Mouse (Mus musculus): ENCODE data around the gene Fgfr2.

The Fgfr2 gene

GRCm38 (mm10) chr7:132181586-132182198 lies 941.5 kb downstream of the Fgfr2 start:
- no peak for DNase-seq (ENCODE audit: low read depth, low spot score)

DNA sequence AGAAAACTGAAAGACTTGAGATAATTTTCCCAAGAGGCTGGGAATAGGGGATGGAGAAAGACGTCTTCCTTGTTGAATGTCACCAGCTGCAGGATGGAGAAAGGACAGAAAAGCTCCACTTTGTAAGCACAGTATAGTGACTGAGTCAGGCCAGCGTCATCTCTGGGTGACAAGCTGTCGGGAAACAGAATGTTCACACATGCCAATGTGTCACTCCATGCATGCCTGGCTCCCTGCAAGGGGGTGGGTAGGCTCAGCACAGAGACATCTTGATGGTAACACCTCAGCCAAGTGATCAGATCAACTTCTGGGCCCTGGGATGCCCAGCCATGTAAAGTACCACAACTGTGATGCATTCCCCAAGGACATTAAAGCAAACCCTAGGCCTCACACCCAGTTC lies 942.1 kb downstream of the Fgfr2 start:
- DNase-seq (ENCODE audit: low read depth, low spot score) = no peak

DNA sequence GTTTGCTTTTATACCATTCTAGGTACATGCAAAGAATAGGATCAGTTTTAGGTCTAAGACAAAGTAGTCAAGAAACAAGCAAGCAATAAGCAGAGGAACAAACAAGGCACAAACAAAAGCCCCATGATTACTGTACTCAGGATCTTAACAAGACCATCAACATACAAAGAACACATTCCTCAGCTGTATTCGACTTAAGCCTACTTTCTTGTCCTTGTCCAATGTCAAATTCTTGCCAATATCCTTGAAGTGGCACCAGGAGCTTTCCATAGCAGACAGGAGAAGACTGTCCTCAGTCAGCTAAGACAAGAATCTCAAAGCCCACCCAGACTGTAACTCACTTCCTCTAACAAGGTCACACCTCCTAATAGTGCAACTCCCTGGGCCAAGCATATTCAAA lies 944.1 kb downstream of the Fgfr2 start:
- DNase-seq (ENCODE audit: low read depth, low spot score) = no peak

GRCm38 (mm10) chr7:132174787-132175186 lies 948.4 kb downstream of the Fgfr2 start:
- no peak for DNase-seq (ENCODE audit: low read depth, low spot score)

GRCm38 (mm10) chr7:132174296-132174695 lies 948.9 kb downstream of the Fgfr2 start:
- DNase-seq (ENCODE audit: low read depth, low spot score) = no peak

GRCm38 (mm10) chr7:132172220-132172619 lies 950.9 kb downstream of the Fgfr2 start:
- no peak for DNase-seq (ENCODE audit: low read depth, low spot score)

DNA sequence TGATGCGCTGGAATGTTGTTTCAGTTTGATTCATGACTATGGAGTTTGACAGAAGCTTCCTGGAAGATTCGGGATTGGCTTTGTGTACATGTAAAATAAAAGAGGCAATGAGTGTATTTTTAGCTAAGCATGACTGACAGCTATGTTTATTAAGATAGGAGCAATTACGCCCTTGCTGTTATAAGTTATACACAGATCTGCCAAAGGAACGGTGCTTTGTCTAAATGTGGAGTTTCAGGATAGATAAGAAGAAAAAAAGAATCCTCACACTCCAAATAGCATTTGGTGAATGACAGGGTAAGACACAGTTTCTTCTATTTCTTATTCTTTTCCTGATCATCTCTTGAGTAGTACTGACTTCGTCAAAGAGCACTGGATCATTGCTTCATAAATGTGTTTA lies 951.4 kb downstream of the Fgfr2 start:
- DNase-seq (ENCODE audit: low read depth, low spot score) = no peak

DNA sequence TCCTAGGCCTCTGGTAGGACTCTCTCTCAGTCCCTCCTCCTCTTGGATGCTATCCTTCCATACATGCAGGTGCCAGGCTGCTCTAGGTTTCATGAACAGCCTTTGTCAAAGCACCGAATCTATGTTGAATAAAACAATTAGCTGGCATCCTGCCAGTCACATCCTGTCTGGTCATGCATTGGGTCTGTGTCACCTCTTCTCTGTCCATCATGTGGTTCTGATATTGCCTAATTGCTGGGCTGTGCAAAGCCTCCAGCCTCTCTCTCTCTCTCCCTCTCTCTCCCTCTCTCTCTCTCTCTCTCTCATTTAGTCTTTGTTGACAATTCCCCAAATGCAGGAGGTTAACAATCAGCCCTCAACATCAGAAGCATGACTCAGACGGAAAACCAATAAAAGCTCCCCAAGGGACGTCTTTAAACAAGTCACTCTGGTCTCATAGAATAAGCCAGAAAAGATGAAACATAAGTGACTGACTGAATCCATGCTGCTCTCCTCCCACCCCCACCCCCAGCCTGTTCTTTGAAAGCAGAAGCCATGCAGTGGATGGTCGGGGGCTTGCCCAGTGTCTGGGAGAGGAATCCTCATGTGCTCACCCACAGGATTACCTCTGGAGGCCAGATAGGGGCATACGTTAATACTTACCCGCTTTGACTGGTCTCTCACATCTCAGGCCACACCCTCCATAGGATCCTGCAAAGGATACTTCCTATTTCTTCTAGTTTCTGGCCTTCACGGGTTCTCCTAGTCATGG lies 953.6 kb downstream of the Fgfr2 start:
- no peak for DNase-seq (ENCODE audit: low read depth, low spot score)

- DNase-seq (ENCODE audit: low read depth, low spot score) = no peak
Measured at GRCm38 (mm10) chr7:132167239-132167638, 955.9 kb downstream of the Fgfr2 start.

- no peak for DNase-seq (ENCODE audit: low read depth, low spot score)
Measured at GRCm38 (mm10) chr7:132162254-132162653, 960.9 kb downstream of the Fgfr2 start.

DNA sequence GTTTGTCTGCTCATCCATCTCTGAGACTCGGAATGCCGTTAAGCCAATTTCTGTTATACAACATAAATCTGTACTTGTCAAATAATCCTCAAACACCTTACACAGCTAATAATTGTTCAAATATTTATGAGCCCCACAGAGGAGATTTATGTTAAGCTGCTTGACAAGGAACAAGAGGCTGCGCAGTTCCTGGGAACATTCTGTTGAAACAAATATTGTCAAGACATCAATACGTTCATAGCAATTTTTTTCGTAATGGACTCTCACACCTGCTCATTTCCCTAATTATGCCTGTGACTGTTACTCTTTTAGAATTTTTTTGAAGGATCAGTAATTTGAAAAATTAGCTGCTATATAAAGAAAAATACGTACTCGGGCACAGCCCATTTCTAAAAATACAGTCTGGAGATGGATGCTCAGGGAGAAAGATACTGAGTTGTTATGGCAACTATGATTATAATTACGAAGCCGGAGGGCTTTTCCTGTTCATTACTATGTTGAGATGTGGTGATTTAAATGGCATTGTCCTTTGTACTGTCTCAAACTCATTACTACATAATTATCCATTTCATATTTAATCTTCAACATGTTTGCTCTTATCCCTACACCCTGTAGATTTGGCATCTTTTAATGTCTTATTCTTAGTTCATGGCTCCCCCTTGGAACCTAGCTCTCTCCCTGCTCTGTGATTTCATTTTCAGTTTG lies 964.7 kb downstream of the Fgfr2 start:
- no peak for DNase-seq (ENCODE audit: low read depth, low spot score)

GRCm38 (mm10) chr7:132154368-132154961 lies 968.7 kb downstream of the Fgfr2 start, which contains the start of gene Cpxm2:
Gene Cpxm2, minus strand, starts transcription at chr7:132154739.
- no peak for DNase-seq (ENCODE audit: low read depth, low spot score)

DNA sequence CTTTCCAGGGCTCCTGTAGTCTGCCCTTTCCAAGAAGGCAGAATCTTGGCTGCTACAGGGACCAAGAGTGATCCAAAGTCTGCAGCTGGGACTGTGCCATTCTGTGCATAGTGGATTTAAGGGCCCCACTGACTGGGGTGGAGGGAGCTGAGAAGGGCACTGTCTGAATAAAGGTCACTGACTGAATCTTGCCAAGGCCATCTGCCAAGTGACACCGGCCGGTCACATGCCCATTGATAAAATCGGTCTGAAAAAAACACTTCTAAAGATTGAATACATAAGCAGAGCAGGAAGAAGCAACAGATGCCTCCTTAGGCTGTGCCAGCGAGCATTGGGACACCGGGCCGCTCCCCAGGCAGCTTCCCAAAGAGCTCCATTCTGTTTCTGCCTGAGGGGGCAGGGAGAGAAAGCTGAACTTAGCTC lies 969.4 kb downstream of the Fgfr2 start:
- DNase-seq (ENCODE audit: low read depth, low spot score) = no peak

DNA sequence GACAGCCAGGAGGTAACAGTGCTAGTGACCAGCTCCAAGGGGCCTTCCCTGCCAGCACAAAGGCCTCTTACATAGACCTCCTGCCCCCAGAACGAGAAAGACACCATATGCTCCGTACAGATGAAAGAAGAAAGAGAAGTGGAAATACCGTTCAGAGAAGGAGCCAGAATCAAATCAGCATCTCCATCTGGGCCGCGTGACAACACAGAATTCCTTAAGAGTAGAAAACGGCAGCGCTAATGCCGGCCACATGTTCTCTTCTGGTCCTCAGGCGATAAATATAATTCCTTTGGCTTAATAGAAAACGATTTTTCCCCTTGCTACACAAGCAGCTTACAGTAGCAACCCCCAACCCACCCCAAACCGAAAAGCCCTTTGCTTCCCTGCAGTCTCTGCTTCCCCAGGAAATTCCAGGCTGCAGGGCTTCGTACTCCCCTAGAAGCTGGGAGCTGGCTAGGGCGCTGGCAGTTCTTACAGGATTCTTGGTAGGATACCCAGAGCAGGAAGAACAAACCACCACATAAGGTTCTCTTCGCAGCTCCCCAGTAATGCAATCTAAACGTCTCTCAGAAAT lies 977.8 kb downstream of the Fgfr2 start:
- DNase-seq (ENCODE audit: low read depth, low spot score) = no peak

DNA sequence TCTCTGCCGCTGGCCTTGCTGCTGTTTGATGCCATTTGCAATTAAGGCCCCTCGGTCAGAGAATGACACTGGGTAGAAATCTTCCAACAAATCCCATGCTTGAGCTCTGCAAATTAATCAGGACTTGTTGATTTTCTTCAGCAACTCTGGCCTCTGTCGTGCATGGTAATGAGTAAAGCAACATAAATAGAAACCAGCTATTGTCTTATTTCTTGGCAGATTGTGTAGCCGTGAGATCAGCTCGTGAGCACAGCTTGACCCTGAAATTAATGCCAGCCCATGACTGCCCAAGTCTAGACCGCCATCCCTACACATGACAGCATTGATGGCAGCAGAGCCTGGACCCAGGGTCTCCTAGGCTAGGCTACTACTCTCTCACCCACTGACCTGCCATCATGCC lies 994.5 kb downstream of the Fgfr2 start:
- DNase-seq (ENCODE audit: low read depth, low spot score) = no peak

DNA sequence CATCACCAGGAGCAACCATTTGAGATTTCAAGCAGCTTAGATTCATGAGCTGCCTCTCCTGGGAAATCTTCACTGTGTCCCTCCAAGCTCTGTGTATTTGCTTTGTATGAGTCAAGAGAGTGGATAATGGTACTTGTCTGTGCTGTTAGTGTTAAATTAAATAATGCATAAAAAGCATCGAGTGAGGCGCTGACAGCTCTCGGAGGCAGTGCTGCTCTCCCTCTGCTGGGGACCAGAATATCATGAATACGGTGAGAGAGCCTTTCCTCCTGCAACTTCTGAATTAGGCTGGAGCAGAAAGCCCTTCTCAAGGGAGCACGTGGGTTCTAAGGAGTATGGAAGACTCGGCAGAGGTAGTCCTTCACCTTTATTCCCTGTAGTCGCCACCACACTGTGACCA lies 998.2 kb downstream of the Fgfr2 start:
- no peak for DNase-seq (ENCODE audit: low read depth, low spot score)

- DNase-seq (ENCODE audit: low read depth, low spot score) = no peak
Measured at GRCm38 (mm10) chr7:132123211-132123610, 999.9 kb downstream of the Fgfr2 start.

DNA sequence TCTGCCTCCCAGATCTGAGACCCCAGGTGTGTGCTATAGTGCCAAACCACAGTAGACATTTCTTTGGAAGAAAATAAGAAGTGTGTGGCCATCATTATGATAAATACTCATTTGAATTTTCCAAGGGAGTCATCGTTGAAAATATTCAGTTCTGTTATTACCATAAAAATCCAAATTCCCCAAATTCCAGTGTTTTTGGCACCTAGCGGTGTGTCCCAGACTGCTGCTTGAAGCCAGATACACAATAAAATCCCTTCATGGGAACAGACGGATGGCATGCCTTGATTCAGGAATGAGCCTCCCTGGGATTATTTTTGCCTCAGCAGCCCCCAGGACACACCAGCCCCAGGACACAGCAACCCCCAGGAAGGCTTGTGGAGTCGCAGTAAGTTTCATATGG lies 1003.3 kb downstream of the Fgfr2 start:
- no peak for DNase-seq (ENCODE audit: low read depth, low spot score)

DNA sequence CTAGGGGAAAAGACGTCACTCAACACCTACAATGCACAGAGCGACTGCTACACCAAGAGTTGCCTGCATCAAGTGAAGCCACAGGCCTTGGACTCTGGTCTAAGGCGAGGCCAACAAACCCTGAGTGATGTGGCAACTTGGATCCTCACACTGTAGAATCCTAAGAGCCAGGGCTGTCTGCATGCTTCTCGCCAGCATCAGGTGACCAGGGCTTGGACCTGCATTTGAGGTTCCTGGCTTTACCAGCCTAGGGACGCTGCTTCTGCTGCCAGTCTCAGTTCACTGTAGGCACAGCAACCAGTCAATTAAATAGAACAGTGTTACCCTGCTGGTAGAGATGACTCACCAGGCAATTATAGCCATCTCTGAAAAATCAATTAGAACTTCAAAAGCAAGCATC lies 1011.4 kb downstream of the Fgfr2 start:
- DNase-seq (ENCODE audit: low read depth, low spot score) = no peak

GRCm38 (mm10) chr7:132110308-132110707 lies 1012.8 kb downstream of the Fgfr2 start:
- DNase-seq (ENCODE audit: low read depth, low spot score) = no peak

DNA sequence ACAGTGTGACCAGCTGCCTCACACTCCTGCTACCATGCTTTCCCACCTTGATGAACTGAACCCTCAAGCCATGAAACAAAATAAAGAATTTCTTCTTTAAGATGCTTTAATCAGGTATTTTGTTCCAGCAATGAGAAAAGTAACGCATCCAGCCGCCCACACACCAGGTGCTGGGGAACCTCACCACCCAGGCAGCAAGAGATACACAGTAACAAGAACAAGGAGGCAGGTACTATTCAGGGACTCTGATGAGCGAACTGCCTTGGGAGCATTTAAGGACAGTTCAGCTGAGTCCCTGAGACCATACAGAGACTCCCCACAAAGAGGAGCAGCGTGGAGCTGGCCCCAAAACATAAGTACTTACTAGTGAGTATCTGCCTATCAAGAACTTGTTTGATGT lies 1016.3 kb downstream of the Fgfr2 start:
- DNase-seq (ENCODE audit: low read depth, low spot score) = no peak

GRCm38 (mm10) chr7:132105326-132105725 lies 1017.8 kb downstream of the Fgfr2 start:
- no peak for DNase-seq (ENCODE audit: low read depth, low spot score)
